Mouse (Mus musculus) gastrocnemius, adult 8-10 months (tissue): ENCODE data around the gene Gm28230. TPM values are rescaled to one million over a fixed set of nuclear protein-coding genes. Genes with fewer than 3 reads are reported as not detected.

Experiments
- DNase-seq, 2 experiments: peaks; one replicate each; pipeline ENCODE4 v3.0.0; 2022; ENCODE audit warnings: low spot score in 2 of 2
- total RNA-seq, 4 experiments: library from RNA; stranded (reverse); gene quantifications; 2 replicates each; pipeline ENCODE4 v1.2.4; 2022

Gm28230 gene
- total RNA-seq, 4 experiments from 2014 or later, result 0.31 TPM; not detected in 3

- DNase-seq, result no peak
Measured at GRCm38 (mm10) chr2:74722949-74723348, 3.6 kb upstream of the Gm28230 start.

- no peak for DNase-seq
Measured at GRCm38 (mm10) chr2:74724244-74725015, 2.1 kb upstream of the Gm28230 start.

GRCm38 (mm10) chr2:74725171-74725570 is 1.4 kb upstream of the Gm28230 start:
- DNase-seq, result no peak

GRCm38 (mm10) chr2:74726973-74727639 is 578 bp downstream of the Gm28230 start:
- no peak for DNase-seq

- no peak for DNase-seq
Measured at GRCm38 (mm10) chr2:74727640-74728302, 1.2 kb downstream of the Gm28230 start.

- no peak for DNase-seq
Measured at GRCm38 (mm10) chr2:74728303-74728680, 1.8 kb downstream of the Gm28230 start.

GRCm38 (mm10) chr2:74730331-74730730 is 3.8 kb downstream of the Gm28230 start:
- no peak for DNase-seq

GRCm38 (mm10) chr2:74731055-74731454 is 4.5 kb downstream of the Gm28230 start:
- no peak for DNase-seq

GRCm38 (mm10) chr2:74731799-74732512 is 5.4 kb downstream of the Gm28230 start:
- DNase-seq, result no peak

- no peak for DNase-seq
Measured at GRCm38 (mm10) chr2:74732513-74733316, 6.2 kb downstream of the Gm28230 start.

GRCm38 (mm10) chr2:74733317-74733661 is 6.8 kb downstream of the Gm28230 start:
- DNase-seq, result no peak

GRCm38 (mm10) chr2:74733765-74734164 is 7.2 kb downstream of the Gm28230 start:
- DNase-seq, result no peak

GRCm38 (mm10) chr2:74734451-74734850 is 7.9 kb downstream of the Gm28230 start:
- DNase-seq, result no peak

GRCm38 (mm10) chr2:74734996-74735811 is 8.7 kb downstream of the Gm28230 start:
- no peak for DNase-seq

GRCm38 (mm10) chr2:74735851-74736687 is 9.5 kb downstream of the Gm28230 start:
- no peak for DNase-seq

GRCm38 (mm10) chr2:74736688-74737577 is 10.4 kb downstream of the Gm28230 start:
- no peak for DNase-seq

- no peak for DNase-seq
Measured at GRCm38 (mm10) chr2:74737578-74738070, 11.1 kb downstream of the Gm28230 start.
